Mouse (Mus musculus) CH12.LX (cell line): ENCODE data around the gene B3gnt2.

Source experiments
- ELF1 ChIP-seq: IDR thresholded peaks from 2 replicates; pipeline ENCODE4 v1.6.1; 2014; ENCODE audit warnings: low read depth, mild to moderate bottlenecking, inconsistent platforms, low read length, improper control_type of control experiment
- ETS1 ChIP-seq: conservative IDR thresholded peaks from 2 replicates; pipeline ENCODE4 v1.6.1; 2012; ENCODE audit warnings: low read depth, mild to moderate bottlenecking, inconsistent platforms, low read length, improper control_type of control experiment, moderate library complexity

DNA sequence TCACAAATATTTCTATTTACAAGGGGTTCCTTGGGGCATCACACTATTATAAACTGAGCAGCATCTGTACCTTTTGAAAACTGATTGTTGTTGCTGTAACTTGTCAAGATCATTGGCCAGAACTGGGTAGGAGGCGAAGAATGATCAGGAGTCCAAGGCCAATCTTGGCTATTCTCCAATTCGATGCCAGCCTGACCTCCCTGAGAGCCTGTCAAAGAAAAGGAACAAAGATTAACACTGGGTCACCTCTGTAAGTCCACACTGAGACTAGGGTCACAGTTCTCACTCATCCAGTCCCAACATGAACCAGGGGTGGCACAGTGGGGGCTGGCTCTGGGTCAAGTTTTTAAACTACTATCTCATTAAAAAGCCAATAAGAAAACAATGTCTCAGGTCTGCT, 85.9 kb downstream of the B3gnt2 start:
- TF ChIP-seq ELF1, result no peak
- no peak for TF ChIP-seq ETS1
